Mouse (Mus musculus) ES-E14 (cell line): ENCODE data around the gene Dnah8.

Experiments
- MAFK ChIP-seq: IDR thresholded peaks from 2 replicates; pipeline ENCODE4 v1.6.1; 2014; ENCODE audit warnings: mild to moderate bottlenecking, low read depth, low read length, inconsistent platforms; ENCODE audit not compliant: insufficient read depth
- ZC3H11A ChIP-seq: IDR thresholded peaks from 2 replicates; pipeline ENCODE4 v1.6.1; 2012; ENCODE audit warnings: low read depth, mild to moderate bottlenecking, inconsistent platforms, low read length, borderline replicate concordance

DNA sequence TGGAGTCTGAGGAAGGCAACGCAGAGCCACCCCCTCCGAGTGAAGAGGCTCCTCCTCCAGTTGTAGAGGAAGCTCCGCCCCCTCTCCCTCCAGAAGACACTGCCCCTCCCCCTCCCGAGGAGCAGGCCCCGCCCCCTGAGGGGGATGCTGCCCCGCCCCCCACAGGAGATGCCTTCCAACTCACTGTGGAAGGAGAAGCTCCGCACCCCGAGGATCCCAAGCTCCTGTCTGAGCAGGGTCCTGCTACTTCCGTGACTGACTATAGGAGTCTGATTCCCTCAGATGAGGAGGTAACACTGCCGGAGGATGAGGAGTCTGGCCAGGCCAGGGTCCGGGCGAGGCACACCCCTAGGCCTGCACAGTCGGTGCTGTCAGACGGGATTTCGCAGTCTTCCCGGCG lies 11.2 kb downstream of the Dnah8 start:
- TF ChIP-seq ZC3H11A: no peak
- TF ChIP-seq MAFK: no peak
